Mouse (Mus musculus) heart, postnatal 0 days (tissue): ENCODE measurements around the gene Acadsb. TPM values are rescaled to one million over a fixed set of nuclear protein-coding genes. Genes with fewer than 3 reads are reported as not detected.
"Not testable (repeated sequence)": the region's sequence is repeated elsewhere in the genome, so short reads cannot be mapped to it uniquely, and the experiment has no call there.

Experiments used
- ATAC-seq: fragments of 200-750 bp; cut with Nextera tagmentation; 2 replicates; pipeline ENCODE4 v1.8.0; 2017; ENCODE audit warnings: low read depth, moderate number of reproducible peaks, moderate library complexity; ENCODE audit not compliant: insufficient read depth
- DNase-seq: peaks from one replicate; pipeline ENCODE4 v3.0.0-alpha.2; 2016; ENCODE audit warnings: low spot score
- H3K27ac ChIP-seq: fragments of 300-500 bp; sonication (generic); 2 replicates; pipeline ENCODE4 v1.5.1; 2014; ENCODE audit warnings: low read depth, mild to moderate bottlenecking
- H3K27me3 ChIP-seq: fragments of 300-500 bp; sonication (generic); 2 replicates; pipeline ENCODE4 v1.6.1; 2014; ENCODE audit warnings: low read length, mixed read lengths; ENCODE audit not compliant: control insufficient read depth, insufficient read depth
- H3K36me3 ChIP-seq: fragments of 300-500 bp; sonication (generic); replicated peaks from 2 replicates; pipeline ENCODE4 v1.6.1; 2014; ENCODE audit warnings: low read length, mixed read lengths; ENCODE audit not compliant: control insufficient read depth, insufficient read depth
- H3K4me1 ChIP-seq: fragments of 300-500 bp; sonication (generic); 2 replicates; pipeline ENCODE4 v1.6.1; 2014; ENCODE audit warnings: antibody characterized with exemption; ENCODE audit not compliant: control insufficient read depth, insufficient read depth
- H3K4me2 ChIP-seq: fragments of 300-500 bp; sonication (generic); 2 replicates; pipeline ENCODE4 v1.6.1; 2014; ENCODE audit warnings: low read depth, mild to moderate bottlenecking, low read length, moderate library complexity
- H3K4me3 ChIP-seq: fragments of 300-500 bp; sonication (generic); 2 replicates; pipeline ENCODE4 v1.5.1; 2014; ENCODE audit warnings: low read depth, low read length
- H3K9ac ChIP-seq: fragments of 300-500 bp; sonication (generic); replicated peaks from 2 replicates; pipeline ENCODE4 v1.6.1; 2014; ENCODE audit warnings: low read depth, low read length, mixed read lengths
- H3K9me3 ChIP-seq: fragments of 300-500 bp; sonication (generic); replicated peaks from 2 replicates; pipeline ENCODE4 v1.6.1; 2016; ENCODE audit warnings: low read length; ENCODE audit not compliant: control insufficient read depth
- CTCF ChIP-seq: IDR thresholded peaks from 2 replicates; pipeline ENCODE4 v1.5.1; 2016; ENCODE audit warnings: antibody characterized with exemption, control low read depth, low read depth
- EP300 ChIP-seq: IDR thresholded peaks from 2 replicates; pipeline ENCODE4 v1.6.1; 2016; ENCODE audit warnings: antibody characterized with exemption, low read depth
- WGBS: fragments of 180-500 bp; shearing (Covaris S2); extraction: QIAGEN DNeasy Blood & Tissue Kit; methylation state at CpG from one replicate; pipeline ENCODE4 v1.1.7; 2014; 5-methylcytosine and 5-hydroxymethylcytosine counted together
- polyA plus RNA-seq: library from polyadenylated mRNA; unstranded; fragments of >200 nt; fragmentation: Nextera tagmentation; extraction: Ambion mirVana; gene quantifications from 2 replicates; pipeline ENCODE4 v1.2.1, GENCODE M21; 2015
- total RNA-seq: library from RNA; depleted of rRNA; stranded (reverse); fragments of >200 nt; gene quantifications from 2 replicates; pipeline ENCODE4 v1.2.3, GENCODE M21; 2014; ENCODE audit warnings: low replicate concordance

The Acadsb gene
- total and polyA plus RNA-seq, 2 experiments from 2014 or later, result 32.5 to 83.9 TPM

DNA sequence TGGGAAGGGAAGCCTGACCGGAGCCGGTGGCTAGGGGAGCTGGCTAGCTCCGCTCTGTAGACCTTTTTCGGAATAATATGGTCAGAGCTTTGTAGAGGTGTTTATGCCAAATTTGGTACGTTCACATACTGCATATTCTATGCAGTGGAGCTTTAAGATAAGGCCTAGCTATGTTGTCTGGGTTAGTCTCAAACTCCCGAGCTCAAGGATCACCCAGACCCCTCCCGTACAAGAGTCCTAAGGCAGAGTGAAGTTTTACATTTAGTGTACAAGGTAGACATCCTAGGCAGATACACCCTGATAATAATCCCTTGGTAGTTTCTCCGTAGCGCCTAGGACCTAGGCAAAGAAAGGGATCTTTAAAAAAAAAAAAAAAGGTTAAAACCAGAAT, 38.9 kb upstream of the Acadsb start:
- Histone ChIP-seq H3K27ac (peak overlapping the region; percentile 99), H3K9ac (peak overlapping the region; percentile 88), H3K4me2 (peak overlapping the region; percentile 91), H3K9me3 (no peaks in the 10 kb centered on the region), H3K4me1 (peaks cover 9% of the 10 kb centered on the region), H3K27me3 (no peaks in the 10 kb centered on the region), H3K36me3 (peaks cover 5% of the 10 kb centered on the region; the same call in 1 of the 2 replicates), H3K4me3 (peak overlapping the region; percentile 82)
- DNase-seq (no peak), ATAC-seq (no peak)
- no peak for TF ChIP-seq EP300
- TF ChIP-seq CTCF, result no peak
- 7% methylated on average over 9 of the region's 9 CpGs for WGBS

DNA sequence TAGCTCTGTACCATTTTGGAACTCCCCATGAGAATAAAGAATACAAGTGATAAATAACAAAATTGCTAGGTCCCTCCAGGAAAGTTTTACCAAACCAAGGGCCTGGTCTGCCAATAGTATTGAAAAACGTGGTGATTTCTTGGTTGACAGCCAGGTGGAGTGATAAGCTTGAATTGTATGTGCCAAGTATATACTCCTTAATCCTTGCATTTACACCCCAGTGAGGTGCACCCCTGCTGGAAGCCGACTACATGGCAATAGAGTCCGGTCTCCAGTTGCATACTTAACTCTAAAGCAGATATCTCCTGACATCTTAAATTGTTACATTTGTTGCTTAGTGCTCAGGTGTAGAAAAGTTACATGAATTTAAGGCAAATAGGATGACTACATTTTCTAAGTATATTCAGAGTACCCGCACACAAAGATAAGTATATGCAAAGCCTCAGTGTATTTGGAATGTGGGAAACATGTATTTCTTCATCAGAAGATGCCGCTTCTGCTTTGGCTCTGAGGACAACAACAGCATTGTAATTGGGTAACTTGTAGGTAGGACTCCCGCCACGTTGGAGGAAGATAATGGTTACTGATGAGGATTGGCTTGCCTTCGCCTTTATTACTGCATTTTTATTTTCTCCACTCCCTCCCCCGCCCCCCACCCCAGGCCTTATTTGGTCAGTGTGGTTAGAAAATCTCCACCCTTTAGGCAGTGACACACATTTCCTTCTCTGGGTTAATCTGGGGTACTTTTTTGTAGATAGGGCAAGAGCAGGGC, 38.3 kb upstream of the Acadsb start:
- Histone ChIP-seq H3K27me3 (no peaks in the 10 kb centered on the region), H3K9me3 (no peaks in the 10 kb centered on the region), H3K4me1 (peaks cover 9% of the 10 kb centered on the region), H3K4me3 (peak overlapping the region; percentile 82), H3K9ac (peak overlapping the region; percentile 88), H3K36me3 (peaks cover 5% of the 10 kb centered on the region; the same call in 1 of the 2 replicates), H3K4me2 (peak overlapping the region; percentile 91), H3K27ac (peak overlapping the region; percentile 99)
- WGBS, result 68% methylated on average over 9 of the region's 9 CpGs
- ATAC-seq (no peak), DNase-seq (no peak)
- TF ChIP-seq EP300 (no peak), CTCF (no peak)

DNA sequence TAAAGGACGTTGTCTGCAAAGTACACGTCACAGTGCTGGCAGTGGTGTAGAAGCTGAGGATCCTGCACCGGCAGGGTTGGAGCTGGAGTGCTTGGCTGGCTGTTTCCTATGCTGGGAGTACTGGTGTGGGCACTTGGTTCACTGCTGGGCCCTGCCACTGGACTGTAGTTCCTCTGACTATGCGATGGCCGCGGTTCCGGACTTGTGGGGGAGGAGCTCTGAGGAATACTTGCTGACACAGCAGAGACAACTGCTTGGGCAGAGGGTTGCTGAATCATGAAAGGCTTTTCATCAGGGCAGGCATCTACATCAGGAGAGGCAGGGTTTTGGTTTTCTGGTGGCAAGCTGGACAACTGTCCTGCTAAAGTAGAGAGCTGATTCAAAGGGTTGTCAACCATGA, 18.6 kb upstream of the Acadsb start:
- not testable (repeated sequence) for DNase-seq, H3K27ac ChIP-seq, H3K4me2 ChIP-seq, ATAC-seq, H3K9me3 ChIP-seq, H3K9ac ChIP-seq, H3K4me1 ChIP-seq, H3K27me3 ChIP-seq, H3K4me3 ChIP-seq
- H3K36me3 ChIP-seq, result peaks cover 37% of the 10 kb centered on the region
- 79% methylated on average over 6 of the region's 7 CpGs for WGBS

DNA sequence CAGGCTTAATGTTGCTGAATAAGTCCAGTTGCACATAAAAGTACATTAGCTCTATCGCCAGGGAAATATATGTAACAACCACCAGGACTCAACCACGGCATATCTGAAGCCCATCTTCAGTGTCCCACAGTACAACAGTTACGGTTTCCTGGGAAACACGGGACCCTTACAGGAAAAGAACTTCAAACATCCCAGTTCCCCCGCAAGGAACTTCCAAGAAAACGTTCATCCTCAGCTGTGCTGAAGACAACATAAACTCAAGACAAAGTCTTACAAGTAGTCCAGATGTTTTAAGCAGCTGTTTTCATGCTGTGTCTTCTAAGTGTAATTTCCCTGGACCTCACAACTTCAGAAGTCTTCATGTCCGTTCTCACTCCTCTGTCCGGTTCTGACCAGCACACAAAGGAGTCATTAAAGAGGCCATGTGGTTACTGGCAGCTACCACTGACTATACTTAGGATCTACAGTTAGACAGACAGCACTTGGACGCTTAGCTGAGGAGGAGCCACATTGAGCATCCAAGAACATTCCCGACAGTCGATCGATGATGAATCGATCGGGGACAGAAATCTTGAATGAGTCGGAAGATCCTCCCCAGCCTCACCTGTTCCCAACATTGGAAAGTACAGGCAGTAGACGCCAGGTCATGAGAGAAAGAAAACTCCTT, 947 bp upstream of the Acadsb start:
- Histone ChIP-seq H3K4me1 (peaks cover 14% of the 10 kb centered on the region), H3K36me3 (no peaks in the 10 kb centered on the region), H3K27me3 (no peaks in the 10 kb centered on the region), H3K9ac (peak overlapping the region; percentile 98), H3K9me3 (no peaks in the 10 kb centered on the region), H3K4me3 (peak overlapping the region; percentile 96), H3K27ac (peak overlapping the region; percentile 88; the same call in 1 of the 2 replicates), H3K4me2 (peak overlapping the region; percentile 90)
- TF ChIP-seq CTCF (no peak), EP300 (no peak)
- DNase-seq (no peak), ATAC-seq (no peak)
- 9% methylated on average over 16 of the region's 16 CpGs for WGBS

DNA sequence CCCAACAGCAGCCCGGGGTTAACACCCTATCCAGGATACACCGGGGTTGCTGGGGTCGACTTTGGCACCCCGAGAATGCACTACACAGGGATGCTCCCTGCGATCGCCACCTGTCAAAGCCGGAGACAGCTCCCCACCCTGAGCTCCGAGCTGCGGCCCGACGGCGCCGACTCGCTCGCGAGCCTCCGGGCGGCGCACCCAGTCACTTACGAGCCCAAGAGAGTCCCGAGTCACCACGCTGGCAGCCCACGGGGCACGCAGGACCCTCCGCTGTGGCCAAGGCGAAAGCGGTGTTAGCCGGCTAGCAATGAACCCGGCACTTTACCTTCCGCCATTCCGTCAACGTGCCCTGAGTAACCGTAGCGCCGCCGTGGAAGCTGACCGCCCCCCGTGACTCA, 414 bp upstream of the Acadsb start:
- Histone ChIP-seq H3K4me3 (peak overlapping the region; percentile 96), H3K4me2 (peak overlapping the region; percentile 90), H3K9me3 (no peaks in the 10 kb centered on the region), H3K4me1 (peaks cover 14% of the 10 kb centered on the region), H3K9ac (peak overlapping the region; percentile 98), H3K27ac (peak overlapping the region; percentile 88), H3K27me3 (no peaks in the 10 kb centered on the region), H3K36me3 (no peaks in the 10 kb centered on the region)
- WGBS, result under 1% methylated on average over 38 of the region's 38 CpGs
- TF ChIP-seq EP300 (no peak), CTCF (no peak)
- ATAC-seq (peak; percentile 50), DNase-seq (no peak)
